Mouse (Mus musculus) splenic B cell, adult 2 months (primary cell): Measurements from ENCODE around the gene Gm20696.

Source experiments
- DNase-seq: peaks from one replicate; pipeline ENCODE4 v3.0.0-alpha.2; 2011; ENCODE audit warnings: low read depth, low spot score
- H3K27me3 ChIP-seq: 2 replicates; pipeline ENCODE4 v1.6.1; 2012; ENCODE audit warnings: mild to moderate bottlenecking, low read length, moderate library complexity, mixed read lengths; ENCODE audit not compliant: control insufficient read depth, poor library complexity, insufficient read depth, severe bottlenecking
- H3K36me3 ChIP-seq: 2 replicates; pipeline ENCODE4 v1.6.1; 2012; ENCODE audit warnings: mild to moderate bottlenecking, low read length, moderate library complexity, mixed read lengths; ENCODE audit not compliant: control insufficient read depth, poor library complexity, insufficient read depth, severe bottlenecking

The Gm20696 gene

DNA sequence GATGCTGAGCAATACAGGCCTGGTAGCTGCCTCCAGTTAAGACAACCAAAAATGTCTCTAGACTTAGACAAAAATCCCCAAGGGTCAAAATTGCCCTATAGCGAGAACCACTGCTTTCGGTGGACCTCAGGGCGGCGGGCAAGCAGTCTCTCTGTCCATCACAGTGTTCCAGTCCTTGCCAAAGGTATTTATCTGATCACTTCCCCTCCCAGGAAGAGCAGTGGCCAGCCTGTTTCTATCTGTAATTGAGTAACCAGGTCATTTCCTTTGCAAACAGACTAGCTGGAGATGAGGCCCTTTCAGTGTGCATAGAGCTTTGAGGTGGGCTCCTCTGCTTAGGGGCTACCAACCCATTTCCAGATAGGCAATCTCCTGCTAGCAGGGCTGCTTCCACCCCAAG is 134.1 kb downstream of the Gm20696 start:
- no peaks in the 10 kb centered on the region; the same call in 1 of the 2 replicates for H3K27me3 ChIP-seq
- H3K36me3 ChIP-seq = no peaks in the 10 kb centered on the region
- no peak for DNase-seq

DNA sequence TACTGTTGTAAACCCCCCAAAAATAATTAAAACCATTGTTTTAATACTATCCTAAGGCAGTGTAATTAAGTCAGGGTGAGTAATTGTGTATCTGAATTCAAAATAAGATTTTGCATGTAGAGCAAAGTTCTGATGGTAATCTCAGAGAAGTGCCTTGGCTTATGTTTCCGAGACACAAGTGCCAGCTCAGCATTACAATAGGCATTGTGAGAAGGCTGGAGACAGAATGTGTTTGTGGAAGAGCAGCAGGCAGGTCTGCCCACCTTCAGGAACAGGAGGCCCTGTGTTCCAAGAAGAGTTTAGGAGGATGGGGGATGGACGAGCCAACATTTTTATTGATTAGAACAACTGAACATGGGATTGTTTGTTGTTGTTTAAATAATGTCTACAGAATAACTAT is 137.6 kb downstream of the Gm20696 start:
- DNase-seq = no peak
- no peaks in the 10 kb centered on the region for H3K36me3 ChIP-seq
- H3K27me3 ChIP-seq = no peaks in the 10 kb centered on the region

DNA sequence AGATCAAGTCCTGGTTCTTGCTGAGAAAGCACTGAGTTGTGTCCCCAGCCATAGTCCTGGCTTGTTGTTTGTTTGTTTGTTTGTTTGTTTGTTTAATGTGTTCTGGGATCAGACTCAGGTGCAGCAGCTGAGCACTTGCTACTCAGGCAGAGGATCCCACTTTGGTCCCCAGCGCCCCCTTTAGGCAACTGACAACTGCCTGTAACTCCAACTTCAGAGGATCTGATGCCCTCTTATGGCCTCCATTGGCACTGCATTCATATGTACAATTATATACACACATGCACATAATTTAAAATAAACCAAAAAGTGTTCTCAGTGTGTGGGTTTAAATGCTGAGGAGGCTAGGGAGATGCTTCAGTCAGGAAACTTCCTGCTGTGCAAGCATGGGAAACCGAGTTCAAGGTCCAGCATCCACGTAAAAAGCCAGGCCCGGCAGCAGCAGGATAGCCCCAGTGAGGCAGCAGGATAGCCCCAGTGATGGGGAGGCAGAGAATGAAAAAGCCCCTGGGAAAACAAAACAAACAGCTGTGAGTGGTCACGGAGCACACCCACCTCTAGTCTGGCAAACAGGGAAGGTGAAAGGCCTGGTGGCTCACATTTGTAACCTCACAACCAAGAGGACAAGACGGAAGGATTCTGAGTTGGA is 139.0 kb downstream of the Gm20696 start:
- Histone ChIP-seq H3K27me3 (no peaks in the 10 kb centered on the region), H3K36me3 (no peaks in the 10 kb centered on the region)
- peak; percentile 21 for DNase-seq

DNA sequence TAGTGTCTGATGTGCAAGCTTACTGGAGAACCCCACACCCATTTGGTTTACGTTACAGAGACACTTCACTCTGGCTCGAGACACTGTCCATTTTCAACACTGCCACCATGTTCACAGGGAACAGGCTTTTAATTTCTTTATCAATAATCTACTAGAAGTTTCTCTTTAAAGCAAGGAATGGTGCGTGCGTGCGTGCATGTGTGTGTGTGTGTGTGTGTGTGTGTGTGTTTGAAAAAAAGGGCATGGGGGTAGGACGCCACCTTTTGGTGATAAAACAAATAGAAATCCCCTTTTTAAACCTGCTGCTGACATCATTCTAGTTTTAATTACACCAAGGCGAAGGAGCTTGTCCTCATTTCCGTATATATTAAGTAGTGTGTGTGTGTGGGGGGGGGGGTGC is 141.2 kb downstream of the Gm20696 start:
- peak; percentile 59 for DNase-seq
- H3K36me3 ChIP-seq = no peaks in the 10 kb centered on the region
- no peaks in the 10 kb centered on the region for H3K27me3 ChIP-seq

DNA sequence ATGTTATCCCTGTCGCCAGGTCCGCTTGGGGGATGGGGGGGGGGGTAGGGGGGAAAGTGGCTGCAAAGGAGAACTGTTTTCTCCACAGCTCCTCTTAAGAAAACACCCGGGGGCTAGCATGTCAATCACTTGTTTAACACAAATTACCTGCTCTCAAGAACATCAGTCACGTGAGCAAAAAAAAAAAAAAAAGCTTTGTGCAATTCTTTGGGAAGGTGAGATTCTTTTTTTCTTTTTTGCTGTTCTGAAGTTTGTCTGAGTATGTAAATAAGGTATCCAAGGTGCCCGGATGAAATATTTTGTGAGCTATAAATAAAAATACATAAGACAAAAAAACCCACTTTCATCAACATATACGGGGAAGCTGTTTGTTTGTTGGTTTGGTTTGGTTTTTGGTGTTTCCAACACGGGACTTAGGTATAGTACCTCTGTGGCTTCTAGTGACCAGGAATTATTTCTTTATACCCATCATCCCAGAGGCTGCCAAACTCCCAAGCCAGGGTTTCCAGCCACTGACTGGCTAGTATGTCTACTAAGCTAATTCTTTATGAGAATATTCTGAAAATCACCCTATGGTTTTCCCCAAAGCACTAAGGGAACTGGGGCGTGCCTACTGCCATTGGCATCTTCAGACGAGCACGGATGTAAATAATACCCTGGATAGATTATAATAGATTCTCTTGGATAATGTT is 142.8 kb downstream of the Gm20696 start:
- no peaks in the 10 kb centered on the region for H3K36me3 ChIP-seq
- no peak for DNase-seq
- H3K27me3 ChIP-seq = no peaks in the 10 kb centered on the region

DNA sequence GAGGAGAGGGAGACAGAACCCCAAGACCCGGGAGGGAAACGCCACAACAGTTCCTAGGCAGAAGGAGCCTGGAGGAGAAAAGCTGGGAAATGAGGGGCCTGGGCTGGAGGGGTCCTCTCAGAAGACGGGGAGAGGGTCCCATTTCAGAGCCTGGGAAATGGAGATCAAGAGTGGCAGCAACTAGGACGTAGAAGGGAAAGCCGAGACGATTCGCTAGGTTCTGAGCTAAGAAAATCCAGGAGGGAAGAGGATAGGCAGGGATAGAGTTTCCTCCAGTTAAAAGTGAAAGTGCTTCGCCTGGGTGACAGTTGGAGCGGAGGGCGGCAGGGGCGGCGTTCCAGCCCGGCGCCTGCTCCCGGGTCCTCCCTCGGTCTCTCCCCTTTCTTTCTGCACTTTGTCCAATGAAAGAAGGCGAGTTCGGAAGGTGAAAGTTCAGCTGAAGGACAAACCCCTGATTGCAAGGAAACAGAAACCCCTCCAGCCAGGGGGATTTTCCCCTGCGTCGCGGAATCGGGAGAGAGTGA is 143.4 kb downstream of the Gm20696 start:
- peak; percentile 31 for DNase-seq
- H3K27me3 ChIP-seq = no peaks in the 10 kb centered on the region
- no peaks in the 10 kb centered on the region for H3K36me3 ChIP-seq

DNA sequence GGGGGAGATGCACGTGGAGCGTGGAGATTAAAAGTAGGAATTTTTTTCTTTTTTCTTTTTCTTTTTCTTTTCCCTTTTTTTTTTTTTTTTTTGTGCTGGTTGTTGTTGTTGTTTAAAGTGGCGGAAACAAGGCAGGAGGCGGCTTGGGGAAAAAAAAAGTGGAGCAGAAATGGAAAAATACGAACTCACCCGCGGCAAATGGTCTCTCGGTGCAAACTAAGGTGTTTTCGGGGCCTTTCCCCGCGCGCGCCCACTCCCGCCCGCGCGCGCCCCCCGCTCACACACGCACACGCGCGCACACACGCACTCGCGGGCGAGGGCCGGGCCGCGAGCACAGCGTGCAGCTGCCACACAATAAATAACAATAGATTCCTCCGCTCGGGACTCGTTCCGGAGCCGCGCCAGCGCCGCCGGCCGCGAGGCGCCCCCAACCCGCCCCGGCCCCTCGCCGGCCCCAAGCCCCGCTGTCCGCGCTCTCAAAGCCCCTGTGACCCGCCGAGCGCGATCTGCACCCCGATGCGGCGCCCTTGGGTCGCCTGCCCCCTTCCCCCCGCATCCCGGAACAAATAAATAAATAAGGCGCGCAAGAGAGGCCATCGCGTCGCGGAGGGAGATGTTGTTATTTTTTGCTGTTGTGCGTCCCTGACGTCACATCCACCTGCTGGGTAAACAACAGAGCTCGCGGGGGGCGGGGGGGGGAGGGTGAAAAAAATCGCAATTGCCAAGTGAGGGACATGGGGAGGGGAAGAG is 144.1 kb downstream of the Gm20696 start, which contains the start of gene Foxp1:
TSS of gene Foxp1 (minus strand) at position 363 of the 750 bp plus-strand sequence.
- DNase-seq = peak; percentile 83

DNA sequence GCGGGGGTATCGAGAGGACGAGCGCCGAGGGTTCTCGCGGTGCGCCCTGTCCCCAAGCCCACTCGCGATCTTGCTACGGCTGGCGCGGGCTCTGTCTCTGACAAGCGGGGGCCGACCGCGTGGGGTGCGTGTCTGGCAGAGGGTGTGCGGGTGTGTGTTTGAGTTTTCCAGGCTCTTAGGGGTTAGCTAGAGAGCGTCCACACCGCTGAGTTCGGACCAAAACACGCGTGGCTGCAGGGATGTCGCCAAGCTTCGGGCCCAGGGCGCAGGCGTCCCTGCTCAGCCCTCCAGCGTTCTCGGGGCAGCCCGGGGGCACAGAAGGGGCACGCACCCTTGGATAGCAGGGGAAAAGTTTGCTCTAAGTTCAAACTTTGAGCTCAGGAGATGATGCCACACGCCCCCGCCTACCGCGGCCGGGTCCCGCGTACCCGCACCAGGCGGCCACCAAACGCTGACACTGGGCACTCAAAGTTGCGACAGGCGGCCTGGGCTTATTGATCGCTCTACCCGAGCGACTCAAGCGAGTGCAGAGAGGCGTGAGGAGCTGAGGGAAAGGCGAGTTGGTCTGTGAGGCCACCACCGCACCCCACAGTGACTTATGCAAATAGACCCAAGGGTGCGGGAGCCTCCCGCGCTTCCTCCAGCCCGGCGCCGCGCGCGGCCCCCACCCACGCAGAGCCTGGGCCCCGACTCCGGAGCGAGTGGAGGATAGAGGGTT is 144.8 kb downstream of the Gm20696 start:
- no peaks in the 10 kb centered on the region for H3K36me3 ChIP-seq
- peak; percentile 68 for DNase-seq
- H3K27me3 ChIP-seq = no peaks in the 10 kb centered on the region

More for the DNA sequence above, 144.1 kb downstream of the Gm20696 start, which contains the start of gene Foxp1:
- Histone ChIP-seq H3K36me3 (no peaks in the 10 kb centered on the region), H3K27me3 (no peaks in the 10 kb centered on the region)

DNA sequence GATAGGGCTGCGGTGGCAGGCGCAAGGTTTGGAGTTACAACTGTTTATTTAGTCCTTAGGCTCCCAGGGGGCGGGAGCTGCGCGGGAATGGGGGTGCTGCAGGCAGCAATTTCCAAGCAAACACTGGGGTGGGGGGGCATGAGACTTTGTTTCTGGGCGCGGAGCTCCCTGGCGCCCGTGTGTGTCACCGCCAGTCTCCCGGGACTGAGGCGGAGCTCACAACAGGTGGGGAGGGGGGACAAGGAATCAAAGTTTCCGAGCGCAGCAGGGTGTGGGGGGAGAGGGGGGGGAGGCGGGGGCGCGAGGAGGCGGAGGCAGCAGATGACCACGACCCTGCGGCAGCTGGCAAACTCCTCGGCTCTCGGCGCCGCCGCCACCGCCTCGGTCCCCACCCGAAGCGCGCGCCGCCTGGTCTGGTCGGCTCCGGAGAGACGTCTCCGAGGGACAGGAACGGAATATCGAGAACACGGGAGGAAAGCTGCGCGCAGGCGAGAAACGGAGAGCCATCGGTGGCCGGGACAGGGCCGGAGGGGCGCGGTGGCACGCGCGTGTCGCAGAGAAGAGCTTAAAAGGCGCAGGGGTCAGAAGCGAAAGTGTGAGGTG is 145.5 kb downstream of the Gm20696 start:
- DNase-seq = peak; percentile 43
- Histone ChIP-seq H3K27me3 (no peaks in the 10 kb centered on the region), H3K36me3 (no peaks in the 10 kb centered on the region)

DNA sequence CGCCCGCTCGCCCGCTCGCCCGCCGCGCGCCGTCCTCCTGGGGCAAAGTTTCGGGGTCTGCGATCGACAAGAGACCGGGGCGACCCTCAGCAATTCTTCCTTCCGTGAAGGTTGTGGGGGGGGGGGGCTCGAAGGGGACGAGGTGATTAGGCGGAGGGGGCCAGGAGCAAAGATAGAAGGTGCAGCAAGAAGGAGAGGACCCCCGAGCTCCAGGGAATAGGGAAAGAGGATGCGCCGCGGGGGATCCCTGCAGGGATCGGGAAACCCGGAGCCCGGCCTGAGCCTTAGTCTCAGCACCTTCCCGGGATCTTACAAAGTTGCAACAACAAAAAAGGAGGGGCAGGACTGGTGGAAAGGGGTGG is 145.9 kb downstream of the Gm20696 start:
- H3K36me3 ChIP-seq = no peaks in the 10 kb centered on the region
- no peak for DNase-seq
- no peaks in the 10 kb centered on the region for H3K27me3 ChIP-seq

DNA sequence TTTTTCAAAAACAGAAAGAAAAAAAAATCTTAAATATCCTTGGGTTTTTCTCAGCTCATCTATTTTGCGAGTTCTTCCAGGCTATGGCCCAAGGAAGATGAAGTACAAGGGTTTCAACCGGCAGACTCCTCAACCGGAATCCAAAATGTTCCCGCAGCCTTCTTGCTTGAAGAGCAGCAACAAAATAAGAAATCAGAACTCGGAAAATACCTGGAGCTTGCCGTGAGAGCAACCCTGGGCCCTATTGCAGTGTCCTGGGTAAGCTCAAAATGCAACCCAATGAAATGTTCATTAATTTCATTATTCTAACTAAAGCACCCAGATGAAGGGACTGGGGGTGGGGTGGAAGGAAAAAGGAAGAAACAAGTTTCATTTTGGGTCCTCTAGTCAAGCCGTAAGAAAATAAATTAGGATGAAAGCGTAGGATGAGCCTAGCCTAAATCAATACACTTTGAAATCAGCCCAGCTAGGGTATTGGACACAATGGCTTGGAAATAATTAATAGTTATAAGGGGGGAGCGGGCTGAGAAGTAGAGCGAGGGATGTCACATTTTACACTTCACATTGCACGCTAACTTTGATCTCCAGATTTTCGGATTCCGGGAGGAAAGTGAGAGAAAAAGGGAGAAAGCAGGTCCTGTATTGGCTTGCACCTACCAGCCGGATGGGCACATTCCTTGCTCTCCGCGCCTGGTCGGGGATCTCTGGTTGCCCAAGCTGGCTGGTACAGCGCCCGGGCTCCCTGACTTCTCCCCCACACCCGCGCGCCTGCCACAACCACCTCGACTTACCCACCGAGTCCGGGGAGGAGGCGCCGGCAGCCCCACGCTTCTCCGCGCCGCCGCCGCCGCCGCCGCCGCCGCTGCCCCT is 146.6 kb downstream of the Gm20696 start:
- Histone ChIP-seq H3K27me3 (no peaks in the 10 kb centered on the region), H3K36me3 (no peaks in the 10 kb centered on the region)
- peak; percentile 17 for DNase-seq

DNA sequence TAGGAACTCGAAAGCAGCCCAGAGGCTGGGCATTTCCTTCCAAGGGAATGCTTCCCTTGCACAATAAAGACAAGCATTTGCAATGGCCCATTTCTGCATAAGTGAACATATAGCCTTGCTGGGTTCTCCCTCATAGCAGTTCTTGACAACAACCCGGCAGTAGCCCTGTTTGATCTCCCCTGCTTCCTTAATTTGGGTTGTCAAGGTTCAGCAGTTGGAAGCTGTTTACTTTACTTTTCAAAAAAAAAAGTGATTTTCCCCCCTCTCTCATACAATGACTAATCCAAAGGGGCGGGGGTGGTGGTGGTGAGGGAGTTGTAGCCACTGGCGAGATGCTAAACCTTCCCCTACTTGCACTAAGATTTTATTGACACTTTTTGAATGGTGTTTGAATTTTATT is 147.5 kb downstream of the Gm20696 start:
- no peaks in the 10 kb centered on the region for H3K36me3 ChIP-seq
- DNase-seq = peak; percentile 12
- H3K27me3 ChIP-seq = no peaks in the 10 kb centered on the region

DNA sequence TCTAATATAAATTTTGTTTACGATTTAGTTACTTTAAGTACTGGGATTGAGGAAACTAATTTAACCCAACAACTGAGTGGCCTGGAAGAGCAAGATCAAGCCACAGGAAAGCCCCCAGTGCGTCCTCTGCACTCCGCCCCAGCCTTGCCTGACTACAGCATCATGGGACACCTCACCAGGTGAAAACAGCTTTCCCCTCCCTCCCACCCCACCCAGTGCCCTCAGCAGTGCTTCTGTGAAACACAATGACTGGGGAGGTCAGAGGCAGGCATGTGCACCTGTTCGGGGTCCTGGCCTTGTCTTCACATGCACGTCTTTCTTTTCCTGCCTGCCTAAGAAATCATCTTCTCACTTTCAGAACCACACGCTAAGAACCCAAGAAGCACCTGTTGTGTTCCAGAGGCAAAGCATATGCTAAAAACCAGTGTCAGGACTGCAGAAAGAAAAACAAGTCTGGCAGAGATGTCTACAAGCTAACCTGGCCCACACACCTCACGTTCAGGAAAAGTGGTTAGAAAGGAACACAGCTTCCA is 150.9 kb downstream of the Gm20696 start:
- no peak for DNase-seq
- no peaks in the 10 kb centered on the region for H3K27me3 ChIP-seq
- no peaks in the 10 kb centered on the region for H3K36me3 ChIP-seq
